Mouse (Mus musculus) cortical plate, adult 2 months (tissue): ENCODE results near the gene Dapl1. TPM values are rescaled to one million over a fixed set of nuclear protein-coding genes. Genes with fewer than 3 reads are reported as not detected.
A peak's percentile ranks its signal among the peaks of the same experiment; 100 is the strongest.

Experiments
- H3K27ac ChIP-seq: fragments of 200-500 bp; 2 replicates; pipeline ENCODE4 v1.5.1; 2012; ENCODE audit warnings: low read length, control low read depth, inconsistent platforms; ENCODE audit not compliant: insufficient read depth
- H3K4me1 ChIP-seq: fragments of 200-500 bp; 2 replicates; pipeline ENCODE4 v1.6.1; 2011; ENCODE audit warnings: low read length; ENCODE audit not compliant: control insufficient read depth, insufficient read depth
- H3K4me3 ChIP-seq: fragments of 200-500 bp; 2 replicates; pipeline ENCODE4 v1.5.1; 2011; ENCODE audit warnings: mild to moderate bottlenecking, low read length, control low read depth; ENCODE audit not compliant: insufficient read depth
- CTCF ChIP-seq: fragments of 200-500 bp; IDR thresholded peaks from 2 replicates; pipeline ENCODE4 v1.5.1; 2011; ENCODE audit warnings: mild to moderate bottlenecking, control low read depth, low read length; ENCODE audit not compliant: insufficient read depth; ENCODE audit errors: extremely low read depth
- POLR2A ChIP-seq: fragments of 200-500 bp; IDR thresholded peaks from 2 replicates; pipeline ENCODE4 v1.6.1; 2011; ENCODE audit warnings: mild to moderate bottlenecking, low read length, control low read depth; ENCODE audit not compliant: insufficient read depth; ENCODE audit errors: extremely low read depth
- polyA plus RNA-seq: library from polyadenylated mRNA; depleted of rRNA; stranded (reverse); fragments of >200 nt; gene quantifications from 2 replicates; pipeline ENCODE4 v1.2.3, GENCODE M21; 2012

Dapl1 gene
- polyA plus RNA-seq, 1 experiment = 1.3 TPM

- Histone ChIP-seq H3K4me3 (no peak overlapping the region), H3K4me1 (peaks cover 2% of the 10 kb centered on the region; the same call in 1 of the 2 replicates), H3K27ac (no peak overlapping the region)
- TF ChIP-seq CTCF (no peak), POLR2A (no peak)
Measured at GRCm38 (mm10) chr2:59509061-59509460, 24.6 kb downstream of the Dapl1 start.

- Histone ChIP-seq H3K4me1 (peaks cover 2% of the 10 kb centered on the region; the same call in 1 of the 2 replicates), H3K4me3 (no peak overlapping the region), H3K27ac (no peak overlapping the region)
- TF ChIP-seq POLR2A (no peak), CTCF (no peak)
Measured at GRCm38 (mm10) chr2:59510416-59510815, 26.0 kb downstream of the Dapl1 start.

GRCm38 (mm10) chr2:59510882-59511281, 26.4 kb downstream of the Dapl1 start:
- TF ChIP-seq CTCF (no peak), POLR2A (no peak)
- H3K4me1 ChIP-seq = peaks cover 2% of the 10 kb centered on the region; the same call in 1 of the 2 replicates
- no peak overlapping the region for H3K27ac ChIP-seq
- H3K4me3 ChIP-seq = no peak overlapping the region

- H3K4me3 ChIP-seq = no peak overlapping the region
- no peaks in the 10 kb centered on the region for H3K4me1 ChIP-seq
- no peak overlapping the region for H3K27ac ChIP-seq
- no peak for TF ChIP-seq CTCF
- no peak for TF ChIP-seq POLR2A
Measured at GRCm38 (mm10) chr2:59520663-59521062, 36.2 kb downstream of the Dapl1 start.

GRCm38 (mm10) chr2:59522079-59522684, 37.7 kb downstream of the Dapl1 start:
- TF ChIP-seq POLR2A (no peak), CTCF (peak; percentile 89)
- Histone ChIP-seq H3K27ac (no peak overlapping the region), H3K4me3 (peak overlapping the region; percentile 27), H3K4me1 (no peaks in the 10 kb centered on the region)

- TF ChIP-seq POLR2A (no peak), CTCF (no peak)
- Histone ChIP-seq H3K4me1 (no peaks in the 10 kb centered on the region), H3K27ac (no peak overlapping the region), H3K4me3 (no peak overlapping the region)
Measured at GRCm38 (mm10) chr2:59523526-59523925, 39.1 kb downstream of the Dapl1 start.

- H3K4me1 ChIP-seq = no peaks in the 10 kb centered on the region
- TF ChIP-seq CTCF = no peak
Measured at GRCm38 (mm10) chr2:59526893-59527292, 42.4 kb downstream of the Dapl1 start.

GRCm38 (mm10) chr2:59529574-59530080, 45.2 kb downstream of the Dapl1 start:
- TF ChIP-seq CTCF (no peak), POLR2A (no peak)
- no peak overlapping the region for H3K27ac ChIP-seq
- no peak overlapping the region for H3K4me3 ChIP-seq
- no peaks in the 10 kb centered on the region for H3K4me1 ChIP-seq

More at GRCm38 (mm10) chr2:59526893-59527292, 42.4 kb downstream of the Dapl1 start:
- Histone ChIP-seq H3K27ac (no peak overlapping the region), H3K4me3 (no peak overlapping the region)

GRCm38 (mm10) chr2:59530811-59531210, 46.4 kb downstream of the Dapl1 start:
- no peaks in the 10 kb centered on the region for H3K4me1 ChIP-seq
- H3K4me3 ChIP-seq = no peak overlapping the region
- no peak overlapping the region for H3K27ac ChIP-seq
- TF ChIP-seq POLR2A (no peak), CTCF (no peak)

GRCm38 (mm10) chr2:59532999-59533398, 48.5 kb downstream of the Dapl1 start:
- TF ChIP-seq CTCF = no peak
- no peak for TF ChIP-seq POLR2A
- H3K27ac ChIP-seq = no peak overlapping the region
- no peaks in the 10 kb centered on the region for H3K4me1 ChIP-seq
- no peak overlapping the region for H3K4me3 ChIP-seq

GRCm38 (mm10) chr2:59533504-59533903, 49.1 kb downstream of the Dapl1 start:
- Histone ChIP-seq H3K4me3 (no peak overlapping the region), H3K4me1 (no peaks in the 10 kb centered on the region), H3K27ac (no peak overlapping the region)
- TF ChIP-seq POLR2A (no peak), CTCF (no peak)
